Comparison of ENCODE assay signal across 8 mouse cellular contexts in the genomic region with DNA sequence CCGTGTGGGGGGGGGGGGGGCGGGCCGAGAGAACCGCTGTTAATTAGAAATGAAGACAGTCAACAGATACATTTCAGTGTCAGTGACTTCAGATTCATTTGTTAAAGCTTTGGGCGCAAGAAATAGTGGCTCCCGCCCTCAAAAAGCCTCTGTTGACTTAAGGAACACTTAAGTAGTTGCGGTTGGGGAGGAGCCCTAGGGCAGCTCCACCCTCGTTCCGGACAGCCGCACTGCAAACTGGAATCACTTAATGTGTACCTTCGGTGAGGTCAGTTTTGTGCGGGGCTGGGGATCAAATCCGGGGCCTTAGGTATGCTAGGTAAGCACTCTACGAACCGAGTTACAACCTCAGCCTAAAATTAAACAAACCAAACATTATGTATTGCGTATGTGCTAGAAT. TPM values are rescaled to one million over a fixed set of nuclear protein-coding genes. Genes with fewer than 3 reads are reported as not detected.
DNase-seq lines count a peak whose midpoint lies in the region; ATAC-seq and TF ChIP-seq lines count a peak whose summit lies in the region.

No protein-coding gene starts in this region.

- peak; percentile 85 for DNase-seq in 416B (ENCODE audit: low read depth)
- no peak for DNase-seq in ES-E14 (ENCODE audit: low read depth, low spot score)
- DNase-seq in forebrain, embryonic 11.5 days (ENCODE audit: low spot score) = no peak
- peak; percentile 52 for DNase-seq in lung, postnatal 10 days
- no peak for DNase-seq in left cerebral cortex, postnatal 4 days
- no peak for DNase-seq in cerebellum, adult 11-12 months

- peak overlapping the region; percentile 78 to 81 for H3K4me3 ChIP-seq in ES-E14 (ENCODE audit: insufficient read depth in 1 of 2, low read depth in 1 of 2, low read length in 2 of 2, poor library complexity in 1 of 2, severe bottlenecking in 1 of 2)
- H3K4me3 ChIP-seq in forebrain, embryonic 11.5 days (ENCODE audit: low read depth, low read length) = peak overlapping the region; percentile 35
- peak overlapping the region; percentile 49 for H3K4me3 ChIP-seq in kidney, embryonic 14.5 days (ENCODE audit: low read length)
- peak overlapping the region; percentile 64 for H3K4me3 ChIP-seq in stomach, embryonic 15.5 days (replicated peaks)

- in situ Hi-C loops in ES-E14 (cut with MboI; ENCODE audit: low sequenced_read_pairs in 2 of 2, unreplicated experiment in 2 of 2) = no loop called here

- peak overlapping the region; percentile 67 for H3K9ac ChIP-seq in ES-E14 (ENCODE audit: insufficient read depth, low read depth, low read length, poor library complexity, severe bottlenecking)
- no peak overlapping the region for H3K9ac ChIP-seq in forebrain, embryonic 11.5 days (ENCODE audit: low read length)
- H3K9ac ChIP-seq in kidney, embryonic 14.5 days (ENCODE audit: low read depth, low read length) = peak overlapping the region; percentile 32; the same call in 1 of the 2 replicates
- H3K9ac ChIP-seq in stomach, embryonic 15.5 days = no peak overlapping the region

- H3K4me1 ChIP-seq in ES-E14 (ENCODE audit: control insufficient read depth in 2 of 2, insufficient read depth in 2 of 2, low read length in 2 of 2, poor library complexity in 1 of 2) = peaks cover 3 to 16% of the 10 kb centered on the region in 2 experiments; a peak in 2 of 4 replicates
- H3K4me1 ChIP-seq in forebrain, embryonic 11.5 days (replicated peaks; ENCODE audit: control insufficient read depth, insufficient read depth, low read length) = peaks cover 13% of the 10 kb centered on the region; the same call in 1 of the 2 replicates
- H3K4me1 ChIP-seq in kidney, embryonic 14.5 days (ENCODE audit: control insufficient read depth, insufficient read depth, low read length) = no peaks in the 10 kb centered on the region
- H3K4me1 ChIP-seq in stomach, embryonic 15.5 days = no peaks in the 10 kb centered on the region

- H3K36me3 ChIP-seq in ES-E14 (ENCODE audit: control insufficient read depth, insufficient read depth, low read length, poor library complexity, severe bottlenecking) = peaks cover 22% of the 10 kb centered on the region
- no peaks in the 10 kb centered on the region for H3K36me3 ChIP-seq in forebrain, embryonic 11.5 days (ENCODE audit: control insufficient read depth, insufficient read depth, low read length)
- no peaks in the 10 kb centered on the region for H3K36me3 ChIP-seq in kidney, embryonic 14.5 days (ENCODE audit: control insufficient read depth, insufficient read depth, low read length)
- H3K36me3 ChIP-seq in stomach, embryonic 15.5 days = no peaks in the 10 kb centered on the region

- intact Hi-C loops in left cerebral cortex, postnatal 4 days (cut with DNase I) = no loop called here

- peaks cover 35% of the 10 kb centered on the region for H3K27me3 ChIP-seq in forebrain, embryonic 11.5 days (ENCODE audit: control insufficient read depth, insufficient read depth, low read length)
- peaks cover 8% of the 10 kb centered on the region for H3K27me3 ChIP-seq in kidney, embryonic 14.5 days (ENCODE audit: control insufficient read depth, insufficient read depth, low read length)
- H3K27me3 ChIP-seq in stomach, embryonic 15.5 days (replicated peaks) = peaks cover 11% of the 10 kb centered on the region

- WGBS in forebrain, embryonic 11.5 days = 7% methylated on average over 16 of the region's 16 CpGs
- 5% methylated on average over 14 of the region's 16 CpGs for WGBS in kidney, embryonic 14.5 days
- WGBS in stomach, embryonic 15.5 days = 2% methylated on average over 16 of the region's 16 CpGs

- no peaks in the 10 kb centered on the region for H3K9me3 ChIP-seq in ES-E14 (ENCODE audit: control insufficient read depth, insufficient read depth, low read depth, low read length)
- no peaks in the 10 kb centered on the region for H3K9me3 ChIP-seq in forebrain, embryonic 11.5 days (ENCODE audit: control insufficient read depth, low read length)
- no peaks in the 10 kb centered on the region for H3K9me3 ChIP-seq in kidney, embryonic 14.5 days (ENCODE audit: control insufficient read depth, low read length)
- H3K9me3 ChIP-seq in stomach, embryonic 15.5 days = no peaks in the 10 kb centered on the region

- ATAC-seq in forebrain, embryonic 11.5 days (replicated peaks; ENCODE audit: low FRiP score) = no peak
- ATAC-seq in kidney, embryonic 14.5 days (ENCODE audit: low FRiP score, low TSS enrichment) = no peak
- ATAC-seq in stomach, embryonic 15.5 days (ENCODE audit: insufficient read depth, low FRiP score, low read depth) = peak; percentile 45; the same call in 1 of the 2 replicates

- H3K4me2 ChIP-seq in forebrain, embryonic 11.5 days (ENCODE audit: low read depth, low read length, severe bottlenecking) = peak overlapping the region; percentile 73
- H3K4me2 ChIP-seq in kidney, embryonic 14.5 days (replicated peaks; ENCODE audit: low read depth, low read length) = peak overlapping the region; percentile 60
- peak overlapping the region; percentile 97 for H3K4me2 ChIP-seq in stomach, embryonic 15.5 days

- peak overlapping the region; percentile 96 for H3K27ac ChIP-seq in ES-E14 (ENCODE audit: insufficient read depth, low read depth, low read length, poor library complexity, severe bottlenecking)
- no peak overlapping the region for H3K27ac ChIP-seq in forebrain, embryonic 11.5 days (ENCODE audit: low read depth, low read length)
- H3K27ac ChIP-seq in kidney, embryonic 14.5 days (ENCODE audit: low read depth, low read length) = no peak overlapping the region
- no peak overlapping the region for H3K27ac ChIP-seq in stomach, embryonic 15.5 days

TF ChIP-seq in ES-E14, 5 proteins besides CTCF, POLR2A, EP300 and RAD21:
- TF ChIP-seq HCFC1 (IDR thresholded peaks at IDR 0.05; ENCODE audit: borderline replicate concordance, insufficient read depth, low read length) = no peak
- TF ChIP-seq MAFK (IDR thresholded peaks at IDR 0.05; ENCODE audit: insufficient read depth, low read depth, low read length) = no peak
- TF ChIP-seq ZNF384 (IDR thresholded peaks at IDR 0.05; ENCODE audit: low read depth, low read length) = no peak
- no peak for TF ChIP-seq ZC3H11A (IDR thresholded peaks at IDR 0.05; ENCODE audit: borderline replicate concordance, low read depth, low read length)
- TF ChIP-seq CHD2 (IDR thresholded peaks at IDR 0.05; ENCODE audit: low read depth, low read length) = no peak
TF ChIP-seq in ES-E14: peak in this region for 0.

RNA-seq across cellular contexts. Expression of a gene that starts 7.5 kb away (rescaled TPM):
- total RNA-seq in ES-E14 (2012; rRNA removed) = 147 and 174 TPM in 2 replicates
- polyA plus RNA-seq in forebrain, embryonic 11.5 days (2014; fragmentation: Nextera tagmentation; extraction: Ambion mirVana) = not detected in 2 replicates
- 0.23 TPM in 1 of 2 replicates, not detected in the other for polyA plus RNA-seq in kidney, embryonic 14.5 days (2014; fragmentation: Nextera tagmentation; extraction: Ambion mirVana)
- 0.10 TPM in 1 of 2 replicates, not detected in the other for polyA plus RNA-seq in stomach, embryonic 15.5 days (2015; fragmentation: Nextera tagmentation; extraction: Ambion mirVana)
- total RNA-seq in left cerebral cortex, postnatal 4 days (2021) = not detected

RNA-seq across cellular contexts. Expression of a gene that starts 27.5 kb away (rescaled TPM):
- total RNA-seq in ES-E14 (2012; rRNA removed) = 1.8 TPM in 2 replicates
- 0.35 and 0.77 TPM in 2 replicates for polyA plus RNA-seq in forebrain, embryonic 11.5 days (2014; fragmentation: Nextera tagmentation; extraction: Ambion mirVana)
- 0.34 and 0.55 TPM in 2 replicates for polyA plus RNA-seq in kidney, embryonic 14.5 days (2014; fragmentation: Nextera tagmentation; extraction: Ambion mirVana)
- 0.21 and 0.45 TPM in 2 replicates for polyA plus RNA-seq in stomach, embryonic 15.5 days (2015; fragmentation: Nextera tagmentation; extraction: Ambion mirVana)
- under 1 TPM; 0.66 to 0.83 TPM for total RNA-seq in left cerebral cortex, postnatal 4 days (2021)

RNA-seq across cellular contexts. Expression of a gene that starts 41.3 kb away (rescaled TPM):
- total RNA-seq in ES-E14 (2012; rRNA removed) = 7.6 and 8.3 TPM in 2 replicates
- 3.0 and 3.6 TPM in 2 replicates for polyA plus RNA-seq in forebrain, embryonic 11.5 days (2014; fragmentation: Nextera tagmentation; extraction: Ambion mirVana)
- polyA plus RNA-seq in kidney, embryonic 14.5 days (2014; fragmentation: Nextera tagmentation; extraction: Ambion mirVana) = 0.85 and 1.6 TPM in 2 replicates
- 2.5 and 2.7 TPM in 2 replicates for polyA plus RNA-seq in stomach, embryonic 15.5 days (2015; fragmentation: Nextera tagmentation; extraction: Ambion mirVana)
- 1 to 10 TPM; 2.4 to 2.6 TPM for total RNA-seq in left cerebral cortex, postnatal 4 days (2021)

RNA-seq across cellular contexts. Expression of a gene that starts 56.6 kb away (rescaled TPM):
- 2.3 and 5.3 TPM in 2 replicates for total RNA-seq in ES-E14 (2012; rRNA removed)
- polyA plus RNA-seq in forebrain, embryonic 11.5 days (2014; fragmentation: Nextera tagmentation; extraction: Ambion mirVana) = 0.44 and 0.59 TPM in 2 replicates
- 0.14 and 0.18 TPM in 2 replicates for polyA plus RNA-seq in kidney, embryonic 14.5 days (2014; fragmentation: Nextera tagmentation; extraction: Ambion mirVana)
- 0.14 and 0.34 TPM in 2 replicates for polyA plus RNA-seq in stomach, embryonic 15.5 days (2015; fragmentation: Nextera tagmentation; extraction: Ambion mirVana)
- total RNA-seq in left cerebral cortex, postnatal 4 days (2021) = 10 to 100 TPM; 36.2 to 45.3 TPM

Comparison
In these comparisons a context has a peak if more than half of its experiments do, and no peak if none do; other contexts are left out.
1. DNase-seq: peak in 416B (single experiment) and lung, postnatal 10 days (single experiment); none in ES-E14 (single experiment), forebrain, embryonic 11.5 days (single experiment), left cerebral cortex, postnatal 4 days (single experiment) and cerebellum, adult 11-12 months (single experiment).
2. H3K9ac ChIP-seq: peak in ES-E14 (single experiment) and kidney, embryonic 14.5 days (single experiment); none in forebrain, embryonic 11.5 days (single experiment) and stomach, embryonic 15.5 days (single experiment).
3. Peak in every context shown above with its lines, with median percentiles within 50 percentile points of each other: H3K4me3 ChIP-seq and H3K4me2 ChIP-seq.